Mouse (Mus musculus) kidney, postnatal 4 days (tissue): ENCODE results near the gene Zbtb14.

Experiments used
- DNase-seq, 2 experiments: peaks; one replicate each; pipeline ENCODE4 v3.0.0; 2021; ENCODE audit warnings: mixed read lengths in 2 of 2

The Zbtb14 gene

GRCm38 (mm10) chr17:69382511-69383100, at the start of gene Zbtb14:
Zbtb14 (plus strand) TSS chr17:69383050.
- DNase-seq = peak; percentile 94 to 97

DNA sequence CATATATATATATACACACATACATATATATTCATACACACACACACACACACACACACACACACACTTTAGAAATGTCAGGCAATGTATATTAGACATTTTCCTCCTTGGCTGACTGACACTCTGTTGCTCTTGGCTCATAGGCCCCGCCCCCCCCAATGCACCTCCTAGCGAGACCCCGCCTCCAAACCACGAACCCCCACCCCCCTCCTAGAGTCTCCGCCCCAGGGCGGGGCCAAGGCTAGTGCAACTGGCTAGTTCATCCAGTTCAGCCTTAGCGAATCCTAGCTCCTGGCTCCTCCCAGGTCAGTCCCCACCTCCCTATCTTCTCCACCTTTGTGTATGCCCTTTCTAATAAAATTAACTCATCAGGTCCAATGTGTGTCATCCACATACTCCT, 36.8 kb upstream of the Zbtb14 start:
- DNase-seq = no peak

GRCm38 (mm10) chr17:69349014-69349531, 33.8 kb upstream of the Zbtb14 start:
- DNase-seq = peak; percentile 15 to 37

DNA sequence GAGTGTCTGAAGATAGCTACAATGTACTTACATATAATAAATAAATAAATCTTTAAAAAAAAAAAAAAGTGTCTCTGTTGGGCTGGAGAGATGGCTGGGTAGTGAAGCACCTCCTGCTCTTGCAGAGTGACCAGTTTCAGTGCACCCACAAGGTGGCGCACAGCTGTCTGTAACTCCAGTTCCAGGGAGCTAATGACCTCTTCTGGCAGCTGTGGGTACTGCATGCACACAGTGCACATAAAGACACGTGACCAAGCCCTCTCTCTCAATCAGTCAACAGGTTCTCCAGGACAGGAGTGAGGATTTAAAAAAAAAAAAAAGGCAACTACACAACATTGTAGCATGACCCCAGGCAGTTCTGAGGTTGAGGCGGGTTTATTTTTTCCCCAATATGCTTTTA, 17.8 kb upstream of the Zbtb14 start:
- peak; percentile 68 to 76 for DNase-seq

- DNase-seq = no peak
These were observed 2.0 kb upstream of the Zbtb14 start for GRCm38 (mm10) chr17:69380838-69381237.

DNA sequence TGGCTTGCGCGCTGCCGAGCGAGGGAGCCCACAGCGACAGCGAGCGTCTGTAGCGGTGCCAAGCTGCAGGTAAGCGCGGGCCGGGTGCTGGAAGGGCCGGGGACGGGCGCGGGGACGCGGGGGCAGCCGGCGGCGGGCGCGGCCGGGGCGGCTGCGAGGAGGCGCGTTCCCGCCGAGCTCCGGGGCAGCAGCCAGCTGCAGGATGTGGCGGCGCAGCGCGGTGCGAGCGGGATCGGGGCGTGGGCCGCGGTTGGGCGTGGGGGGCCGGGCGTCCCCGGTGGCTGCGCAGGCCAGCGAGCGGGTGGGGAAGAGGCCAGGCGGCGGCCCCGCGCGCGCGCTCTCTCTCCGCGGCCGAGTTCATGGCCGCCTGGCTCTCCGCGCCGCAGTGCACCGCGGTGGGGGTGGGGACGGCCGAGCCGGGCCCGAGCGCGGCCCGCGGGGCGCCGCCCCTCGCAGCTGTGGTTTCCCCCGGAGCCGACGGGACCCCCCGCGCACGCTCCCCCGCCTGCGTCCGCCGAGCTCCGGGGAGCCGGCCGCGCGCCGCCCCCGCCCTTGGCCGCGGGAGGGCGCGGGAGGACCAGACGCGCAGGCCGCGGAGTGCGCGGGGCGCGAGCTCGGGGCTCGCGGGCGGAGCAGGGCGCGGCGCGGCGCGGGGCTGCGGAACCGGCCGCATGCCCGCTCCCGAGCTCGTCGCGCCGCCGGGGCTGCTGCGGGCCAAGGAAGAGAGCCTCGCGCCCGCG, 521 bp downstream of the Zbtb14 start:
- DNase-seq = peak; percentile 83 to 90

GRCm38 (mm10) chr17:69383941-69384665, 1.3 kb downstream of the Zbtb14 start:
- peak; percentile 69 to 77 for DNase-seq

GRCm38 (mm10) chr17:69396147-69397033, 13.5 kb downstream of the Zbtb14 start:
- DNase-seq = peak; percentile 48 to 61

- no peak for DNase-seq
These were observed 14.3 kb downstream of the Zbtb14 start for GRCm38 (mm10) chr17:69397163-69397562.

DNA sequence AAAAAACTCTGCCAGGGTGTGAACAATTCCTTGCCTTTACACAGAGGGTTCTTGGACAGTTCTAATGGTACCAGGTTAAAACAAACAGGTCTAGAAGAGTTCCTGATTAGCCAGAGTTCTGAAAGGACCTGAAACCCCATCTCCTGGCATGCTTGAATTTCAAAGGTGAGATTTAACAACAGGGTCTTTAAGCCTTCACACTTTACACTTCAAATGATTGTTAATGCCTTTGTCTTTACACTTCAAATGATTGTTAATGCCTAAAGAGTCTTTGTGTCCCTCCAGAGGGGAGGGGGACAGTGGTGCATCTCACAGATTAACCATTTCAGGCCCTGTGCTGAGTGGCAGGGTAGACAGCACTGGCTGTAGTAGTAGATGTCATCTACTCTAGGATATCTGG, 15.2 kb downstream of the Zbtb14 start:
- no peak for DNase-seq

GRCm38 (mm10) chr17:69401146-69401545, 18.3 kb downstream of the Zbtb14 start:
- no peak for DNase-seq

DNA sequence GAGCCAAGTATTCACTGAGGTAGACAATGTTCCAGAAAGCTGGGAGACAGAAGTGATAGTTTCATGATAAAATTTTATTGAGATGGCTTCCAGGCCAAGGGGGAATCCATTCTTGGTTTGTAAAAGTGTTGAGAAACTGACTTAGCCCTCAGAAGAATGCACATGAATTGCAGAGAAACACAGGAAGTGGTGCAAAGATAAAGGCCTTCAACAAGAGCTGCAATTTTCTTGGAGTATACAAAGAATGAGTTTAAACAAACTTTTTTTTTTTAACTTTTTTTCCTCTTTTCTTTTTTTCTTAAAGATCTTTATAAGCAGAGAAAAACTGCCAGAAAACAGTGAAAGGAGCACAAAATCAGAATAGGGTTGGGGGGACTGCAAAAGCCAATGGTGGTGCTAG, 33.3 kb downstream of the Zbtb14 start:
- no peak for DNase-seq

DNA sequence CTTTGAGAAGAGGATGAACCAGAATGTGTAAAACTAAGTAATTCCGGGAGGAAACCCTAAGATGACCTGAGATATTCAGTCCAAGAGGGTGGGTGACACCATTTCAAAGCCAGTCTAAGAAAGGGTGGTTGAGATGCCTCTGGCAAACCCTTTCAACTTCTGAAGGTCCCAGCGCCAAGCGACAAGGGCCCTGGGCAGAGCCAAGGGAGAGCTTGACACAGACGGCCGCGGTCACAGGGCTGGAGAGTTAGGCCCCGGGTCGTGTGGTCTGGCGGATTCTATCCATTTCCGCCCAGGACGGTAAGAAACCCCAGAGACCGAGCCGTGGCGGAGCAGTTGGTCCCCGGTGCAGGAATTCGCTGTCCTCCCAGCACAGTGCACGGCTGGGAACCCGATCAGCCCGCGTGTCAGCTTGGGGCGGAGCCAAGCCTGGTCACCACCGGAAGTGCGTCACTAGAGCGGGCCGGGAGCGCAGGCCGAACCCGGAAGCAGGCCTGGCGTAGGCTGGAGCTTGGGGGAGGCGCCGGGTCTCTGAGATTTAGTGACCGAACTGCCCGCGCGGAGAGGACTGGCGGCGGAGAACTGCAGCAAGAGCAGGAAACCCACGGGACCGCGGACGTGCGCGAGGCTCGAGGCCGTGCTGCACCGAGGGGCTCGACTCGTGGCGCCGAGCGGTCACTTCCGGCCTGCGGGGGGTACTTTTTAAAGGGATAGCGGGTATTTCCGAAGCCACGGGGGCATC, 34.2 kb downstream of the Zbtb14 start:
- DNase-seq = peak; percentile 96 to 97

DNA sequence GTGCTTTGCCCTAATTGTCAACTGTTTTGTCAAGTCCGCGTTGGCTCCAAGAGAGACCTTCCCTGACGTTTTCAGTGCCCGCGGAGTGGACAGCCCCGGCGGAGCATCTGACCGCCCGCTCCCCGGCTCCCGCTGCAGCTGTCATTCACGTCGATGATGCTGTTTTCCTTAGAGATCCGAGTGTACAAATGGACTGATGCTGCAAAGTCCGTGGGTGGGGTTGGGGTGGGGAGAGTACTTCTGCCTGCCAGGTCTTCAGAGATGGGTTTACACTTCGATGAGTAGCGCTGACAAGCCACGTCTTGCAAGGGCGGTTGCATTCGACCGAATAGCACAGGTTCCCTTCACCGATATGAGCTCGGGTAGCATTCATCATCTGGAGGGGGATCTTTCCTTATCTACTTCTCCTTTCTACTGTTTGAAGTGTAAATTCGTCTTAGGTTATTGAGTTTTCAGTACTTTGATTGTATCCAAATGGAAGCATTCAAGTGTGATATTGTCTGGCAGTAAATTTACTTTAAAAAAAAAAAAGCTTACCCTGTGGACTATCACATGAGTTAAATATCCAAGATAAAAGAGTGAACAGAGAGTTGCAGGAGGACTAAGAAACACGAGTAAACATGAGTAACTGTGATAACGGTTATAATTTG, 35.0 kb downstream of the Zbtb14 start:
- DNase-seq = no peak

DNA sequence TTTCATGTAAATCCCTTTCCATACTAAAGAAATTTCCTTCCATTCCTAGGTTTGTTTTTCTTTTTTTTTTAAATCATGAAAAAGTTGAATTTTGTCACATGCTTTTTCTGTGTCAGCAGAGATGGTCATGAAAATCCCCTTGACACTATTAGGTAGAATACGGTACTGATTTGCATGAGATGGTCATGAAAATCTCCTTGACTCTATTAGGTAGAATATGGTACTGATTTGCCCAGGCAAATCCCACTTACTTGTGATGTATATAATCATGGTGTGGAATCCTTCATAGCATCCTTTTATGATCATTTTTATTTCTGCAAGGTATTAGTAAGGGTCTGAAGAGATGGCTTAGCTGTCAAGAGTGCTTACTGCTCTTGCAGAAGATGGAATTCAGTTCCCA, 38.7 kb downstream of the Zbtb14 start:
- no peak for DNase-seq

DNA sequence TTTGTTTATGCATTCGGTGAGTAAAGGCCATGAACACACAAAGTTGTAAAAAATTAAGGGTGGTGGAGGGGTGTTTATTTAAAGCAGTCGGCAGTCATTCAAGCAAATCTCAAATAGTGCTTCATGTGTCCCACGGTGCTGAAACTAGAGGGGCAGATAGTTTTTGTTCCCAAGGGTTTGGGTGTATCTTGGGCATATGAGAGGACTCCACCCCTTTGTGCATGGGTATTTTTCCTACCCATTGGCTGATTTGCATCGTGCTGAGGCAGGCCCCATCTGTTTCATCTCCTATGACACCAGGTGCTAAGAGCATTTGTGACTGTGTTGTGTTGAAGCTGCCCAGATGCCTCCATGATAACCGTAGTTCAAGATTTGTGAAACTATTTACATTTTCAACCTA, 55.0 kb downstream of the Zbtb14 start:
- no peak for DNase-seq

DNA sequence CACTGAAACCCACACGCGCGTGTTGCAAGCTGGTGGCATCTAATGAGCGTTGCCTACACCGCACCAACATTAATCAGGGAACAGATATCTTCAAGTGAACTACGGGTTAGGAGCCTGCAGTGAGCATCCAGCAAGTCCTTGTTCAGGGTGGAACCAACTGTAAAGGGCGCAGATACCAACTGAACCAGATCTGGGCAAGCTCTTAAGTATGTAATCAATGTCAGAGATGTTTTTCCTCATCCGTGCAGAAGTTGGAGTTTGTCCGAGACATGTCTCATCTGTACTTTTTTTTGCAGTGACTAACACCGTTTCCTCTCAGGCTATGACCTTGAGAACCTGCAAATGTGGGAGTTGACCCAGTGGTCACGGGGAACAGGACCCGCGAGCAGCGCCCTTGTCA, 55.6 kb downstream of the Zbtb14 start:
- DNase-seq = no peak

DNA sequence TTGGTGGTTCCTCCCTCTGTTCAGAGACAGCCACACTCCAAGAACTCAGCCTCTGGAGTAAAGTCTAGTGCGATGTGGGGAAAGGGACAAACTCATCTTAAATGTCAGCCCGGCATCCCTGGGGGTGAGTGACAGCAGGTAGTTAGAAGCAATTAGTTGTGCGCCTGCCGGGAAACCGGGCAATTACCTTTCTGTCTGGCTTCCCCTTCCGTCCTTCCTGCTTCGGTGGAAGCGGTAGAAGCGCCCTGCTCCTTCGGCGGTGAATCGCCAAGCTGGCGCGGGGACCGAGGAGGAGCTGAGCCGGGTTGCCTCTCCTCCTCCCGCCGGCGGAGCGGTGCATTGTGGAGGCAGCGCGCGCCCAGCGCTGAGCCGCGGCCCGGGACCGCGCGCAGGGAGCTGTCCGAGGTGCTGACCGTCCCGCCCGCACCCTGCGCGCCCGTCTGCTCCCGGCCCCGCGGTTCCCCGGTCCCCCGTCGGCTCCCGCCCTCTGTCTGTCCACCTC, 56.2 kb downstream of the Zbtb14 start, which contains the start of gene Akain1:
Gene Akain1 (plus strand): TSS at position 337 of the 502 bp plus-strand sequence.
- DNase-seq = peak; percentile 87 to 89

DNA sequence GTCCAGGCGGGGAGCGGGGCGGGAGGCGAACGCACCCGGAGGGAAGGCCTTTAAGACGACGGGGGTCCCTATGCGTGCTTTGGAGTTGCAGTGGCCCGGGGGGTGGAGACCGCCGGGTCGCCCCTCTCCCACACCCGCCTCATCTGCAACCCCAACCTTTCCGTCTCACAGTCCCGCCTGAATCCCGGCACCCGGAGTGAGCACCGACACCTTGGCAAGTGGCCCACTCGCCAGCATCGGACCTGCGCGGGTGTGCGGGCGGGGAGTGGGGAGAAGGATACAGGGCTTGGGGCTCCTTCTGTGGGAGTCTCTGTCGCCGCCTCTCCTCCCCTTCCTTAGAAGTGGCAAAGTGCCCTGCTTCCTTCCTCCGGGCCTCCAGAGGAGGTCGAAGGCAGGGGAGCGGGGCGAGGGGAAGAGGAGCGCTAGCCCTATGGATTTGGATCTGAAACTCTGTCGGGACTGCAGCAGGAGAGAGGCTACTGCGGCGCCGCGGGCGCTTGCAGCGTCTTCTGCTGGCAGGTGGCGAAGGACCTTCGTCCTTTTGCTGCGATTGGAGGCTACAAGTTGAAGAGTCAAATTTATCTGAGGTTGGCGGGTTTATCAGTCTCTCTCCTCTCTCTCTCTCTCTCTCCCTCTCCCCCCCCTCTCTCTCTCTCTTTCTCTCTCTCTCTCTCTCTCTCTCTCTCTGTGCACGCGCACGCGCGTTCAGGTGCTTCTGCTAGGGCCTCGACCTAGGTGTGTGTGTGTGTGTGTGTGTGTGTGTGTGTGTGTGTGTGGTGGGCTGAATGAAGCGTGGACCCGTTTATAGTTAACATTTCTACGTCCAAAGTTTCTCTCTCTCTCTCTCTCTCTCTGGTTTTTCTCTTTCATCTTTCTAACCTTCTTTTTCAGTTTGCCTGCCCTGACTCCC, 57.0 kb downstream of the Zbtb14 start:
- peak; percentile 21 to 36 for DNase-seq
